Mouse (Mus musculus) frontal cortex, adult 2 months (tissue): ENCODE results near the gene Auts2. TPM values are rescaled to one million over a fixed set of nuclear protein-coding genes. Genes with fewer than 3 reads are reported as not detected.
A peak's percentile ranks its signal among the peaks of the same experiment; 100 is the strongest.
"Not testable (repeated sequence)": the region's sequence is repeated elsewhere in the genome, so short reads cannot be mapped to it uniquely, and the experiment has no call there.

Source experiments
- DNase-seq, 2 experiments: peaks; one replicate each; pipeline ENCODE4 v3.0.0; 2022; ENCODE audit warnings: low spot score in 1 of 2; ENCODE audit errors: extremely low spot score in 1 of 2
- polyA plus RNA-seq: library from polyadenylated mRNA; depleted of rRNA; stranded (reverse); fragments of >200 nt; gene quantifications from 2 replicates; pipeline ENCODE4 v1.2.3, GENCODE M21; 2012; rRNA removed

The Auts2 gene
- polyA plus RNA-seq = 45.1 and 50.3 TPM in 2 replicates

- peak; percentile 58 to 83 for DNase-seq
Measured at GRCm38 (mm10) chr5:132543118-132544071, at the start of gene Auts2. Auts2 (minus strand) TSS chr5:132543344.

GRCm38 (mm10) chr5:132591721-132592695 lies 48.9 kb upstream of the Auts2 start:
- no peak for DNase-seq

- DNase-seq = peak in 1 of 2 experiments; percentile 10
Measured at GRCm38 (mm10) chr5:132579774-132580173, 36.6 kb upstream of the Auts2 start.

GRCm38 (mm10) chr5:132560771-132561170 lies 17.6 kb upstream of the Auts2 start:
- not testable (repeated sequence) for DNase-seq

- no peak for DNase-seq
Measured at GRCm38 (mm10) chr5:132545761-132546160, 2.6 kb upstream of the Auts2 start.

- no peak for DNase-seq
Measured at GRCm38 (mm10) chr5:132544176-132544995, 1.2 kb upstream of the Auts2 start.

GRCm38 (mm10) chr5:132542381-132543020 lies 643 bp downstream of the Auts2 start:
- DNase-seq = peak in 1 of 2 experiments; percentile 18

- no peak for DNase-seq
Measured at GRCm38 (mm10) chr5:132541951-132542350, 1.2 kb downstream of the Auts2 start.

- DNase-seq = peak in 1 of 2 experiments; percentile 31
Measured at GRCm38 (mm10) chr5:132541371-132541931, 1.7 kb downstream of the Auts2 start.

- DNase-seq = peak in 1 of 2 experiments; percentile 45
Measured at GRCm38 (mm10) chr5:132540841-132541311, 2.3 kb downstream of the Auts2 start.

- no peak for DNase-seq
Measured at GRCm38 (mm10) chr5:132537475-132537874, 5.7 kb downstream of the Auts2 start.

GRCm38 (mm10) chr5:132526395-132526794 lies 16.7 kb downstream of the Auts2 start:
- no peak for DNase-seq

GRCm38 (mm10) chr5:132521358-132521873 lies 21.7 kb downstream of the Auts2 start:
- DNase-seq = no peak

- no peak for DNase-seq
Measured at GRCm38 (mm10) chr5:132517879-132518278, 25.3 kb downstream of the Auts2 start.

- DNase-seq = no peak
Measured at GRCm38 (mm10) chr5:132514521-132514920, 28.6 kb downstream of the Auts2 start.

GRCm38 (mm10) chr5:132513206-132513605 lies 29.9 kb downstream of the Auts2 start:
- no peak for DNase-seq

GRCm38 (mm10) chr5:132509464-132509885 lies 33.7 kb downstream of the Auts2 start:
- peak; percentile 13 to 73 for DNase-seq

- no peak for DNase-seq
Measured at GRCm38 (mm10) chr5:132504893-132505292, 38.3 kb downstream of the Auts2 start.

GRCm38 (mm10) chr5:132503431-132503830 lies 39.7 kb downstream of the Auts2 start:
- DNase-seq = no peak
